Mouse (Mus musculus) right cerebral cortex, postnatal 14 days (tissue): ENCODE results near the gene Rabgap1l.
"Not testable (repeated sequence)": the region's sequence is repeated elsewhere in the genome, so short reads cannot be mapped to it uniquely, and the experiment has no call there.

Experiments used
- DNase-seq: peaks from one replicate; pipeline ENCODE4 v3.0.0; 2022

The Rabgap1l gene

DNA sequence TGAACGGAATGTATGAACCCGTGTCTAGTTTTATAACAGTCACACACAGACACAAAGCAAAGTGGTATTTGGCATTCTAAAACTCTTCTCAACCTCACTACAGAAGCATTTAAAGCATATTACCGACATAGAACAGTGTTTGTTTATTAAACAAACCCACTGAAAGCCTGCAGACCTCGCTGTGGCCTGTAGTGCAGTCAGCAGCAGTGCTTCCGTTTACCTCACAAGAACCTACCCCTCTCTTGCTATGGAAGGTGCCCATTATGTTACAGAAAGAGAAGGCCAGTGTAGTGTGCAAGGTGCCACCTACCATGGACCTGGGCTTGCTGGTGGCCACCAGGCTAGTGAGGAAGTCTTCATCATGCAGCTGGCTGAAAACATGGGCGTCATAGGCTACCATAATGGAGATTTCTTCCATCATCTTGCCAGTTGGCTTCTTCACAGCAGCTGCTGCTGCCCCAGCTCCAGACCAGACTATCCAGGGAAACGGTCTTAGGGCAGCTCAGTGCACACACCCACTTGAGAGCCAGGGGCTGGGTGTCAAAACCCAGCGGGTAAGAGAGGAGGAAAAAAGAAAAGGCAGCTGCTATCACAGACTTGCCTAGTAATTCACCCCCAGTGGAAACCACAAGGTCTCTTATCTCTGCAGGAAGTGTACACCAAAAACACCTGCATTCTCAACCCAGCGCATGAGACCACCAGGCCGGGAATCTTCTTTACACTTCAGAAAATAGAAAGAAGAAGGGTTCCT, 486.0 kb downstream of the Rabgap1l start:
- no peak for DNase-seq

- no peak for DNase-seq
These were observed 486.7 kb downstream of the Rabgap1l start for GRCm38 (mm10) chr1:160306336-160306735.

GRCm38 (mm10) chr1:160305826-160306225, 487.2 kb downstream of the Rabgap1l start:
- no peak for DNase-seq

- no peak for DNase-seq
These were observed 488.0 kb downstream of the Rabgap1l start for GRCm38 (mm10) chr1:160304969-160305498.

GRCm38 (mm10) chr1:160302268-160302667, 490.7 kb downstream of the Rabgap1l start:
- DNase-seq = no peak

DNA sequence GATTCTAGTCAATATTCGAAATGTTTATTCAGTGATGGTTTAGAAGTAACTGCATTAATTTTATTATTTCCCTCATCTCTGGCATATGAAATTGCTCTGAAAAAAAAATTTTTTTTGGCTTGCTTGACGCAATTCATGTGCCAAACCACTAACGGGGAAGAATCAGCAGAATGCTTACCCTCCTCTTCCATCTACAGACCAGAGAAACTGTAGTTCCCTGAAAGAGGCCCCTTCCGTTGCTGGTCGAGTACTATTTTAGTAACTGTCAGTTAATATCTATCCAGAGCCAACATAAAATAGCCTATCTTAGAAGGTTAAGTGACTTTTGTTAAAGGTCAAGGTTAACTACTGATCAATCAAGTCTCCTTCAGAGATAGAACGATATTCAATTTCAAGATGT, 491.9 kb downstream of the Rabgap1l start:
- DNase-seq = no peak

DNA sequence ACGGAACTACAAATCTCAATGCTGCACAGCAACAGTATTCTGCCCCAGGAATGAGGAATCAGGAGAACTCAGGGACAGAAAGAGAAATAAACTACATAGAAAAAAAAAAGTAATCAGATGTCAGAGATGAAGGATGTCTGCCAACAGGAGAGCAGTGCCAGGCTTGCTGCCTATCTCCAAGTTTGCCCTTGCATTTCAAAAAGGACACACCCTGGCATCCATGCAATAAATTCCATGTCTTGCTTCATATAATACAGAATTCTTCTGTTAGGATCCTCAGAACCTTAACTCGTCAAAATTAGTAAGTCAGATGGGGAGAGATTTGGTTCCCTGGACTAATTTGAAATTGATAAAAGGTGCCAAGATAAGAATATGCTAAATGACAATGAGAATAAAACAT, 492.3 kb downstream of the Rabgap1l start:
- no peak for DNase-seq

DNA sequence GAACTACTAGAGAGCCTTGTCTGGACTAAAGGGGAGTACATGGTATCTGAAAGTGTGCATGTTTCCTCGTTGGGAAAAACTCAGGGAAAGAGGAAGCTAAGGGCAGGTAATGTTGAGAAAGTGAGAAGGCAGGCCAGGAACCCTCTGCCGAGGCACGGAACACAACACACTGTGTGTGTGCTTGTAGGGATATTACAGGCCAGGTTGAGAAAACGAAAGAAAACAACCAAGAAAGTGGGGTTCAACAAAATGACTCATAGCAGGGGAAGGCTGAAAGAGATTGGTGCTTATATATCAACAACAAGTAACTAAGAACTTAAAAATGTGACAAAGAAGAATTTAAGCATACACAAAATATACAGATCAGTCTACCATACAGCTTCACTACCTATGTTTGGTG, 493.0 kb downstream of the Rabgap1l start:
- no peak for DNase-seq

GRCm38 (mm10) chr1:160298893-160299292, 494.1 kb downstream of the Rabgap1l start:
- no peak for DNase-seq

DNA sequence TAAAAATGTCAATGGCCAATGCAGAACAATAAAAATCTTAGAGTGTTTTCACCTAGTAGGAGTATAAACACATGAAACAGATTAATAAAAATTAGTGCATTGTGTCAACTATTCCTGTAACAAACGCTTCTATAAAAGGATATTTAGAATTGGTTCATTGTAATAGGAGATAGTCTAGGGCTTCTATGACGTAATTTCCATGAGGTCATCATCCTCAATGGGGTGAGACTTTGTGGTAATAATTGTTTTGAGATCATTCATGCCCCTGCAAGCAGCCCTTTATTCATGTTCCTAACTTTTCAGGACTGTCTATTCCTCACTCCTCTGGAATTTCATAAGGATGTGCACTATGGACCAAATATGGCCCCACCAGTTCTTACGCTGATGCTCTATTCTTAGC, 495.3 kb downstream of the Rabgap1l start:
- no peak for DNase-seq

- DNase-seq = no peak
These were observed 497.7 kb downstream of the Rabgap1l start for GRCm38 (mm10) chr1:160295323-160295722.

- DNase-seq = no peak
These were observed 499.5 kb downstream of the Rabgap1l start for GRCm38 (mm10) chr1:160293488-160293887.

DNA sequence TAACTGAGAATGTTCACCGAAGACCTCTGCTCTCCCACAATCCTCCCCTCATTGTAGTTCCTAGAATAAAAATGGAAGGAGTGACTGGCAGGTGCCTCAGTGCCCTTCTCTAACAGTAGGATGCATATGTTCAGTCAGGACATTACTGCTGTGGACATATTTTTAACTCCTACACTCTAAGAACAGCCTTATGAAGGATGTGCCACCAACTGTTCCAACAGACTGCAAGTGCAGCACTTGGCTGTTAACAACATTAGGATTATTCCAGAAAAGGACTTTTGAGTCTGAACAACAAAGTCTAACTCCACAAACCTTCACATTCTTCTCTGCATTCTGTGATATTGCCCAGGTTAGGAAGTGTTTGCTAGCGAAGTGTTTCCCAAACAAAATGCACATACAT, 501.0 kb downstream of the Rabgap1l start:
- DNase-seq = no peak

GRCm38 (mm10) chr1:160290242-160290641, 502.8 kb downstream of the Rabgap1l start:
- DNase-seq = no peak

GRCm38 (mm10) chr1:160287058-160287645, 505.9 kb downstream of the Rabgap1l start:
- DNase-seq = no peak

- no peak for DNase-seq
These were observed 506.5 kb downstream of the Rabgap1l start for GRCm38 (mm10) chr1:160286400-160287057.

GRCm38 (mm10) chr1:160284241-160284640, 508.8 kb downstream of the Rabgap1l start:
- no peak for DNase-seq

DNA sequence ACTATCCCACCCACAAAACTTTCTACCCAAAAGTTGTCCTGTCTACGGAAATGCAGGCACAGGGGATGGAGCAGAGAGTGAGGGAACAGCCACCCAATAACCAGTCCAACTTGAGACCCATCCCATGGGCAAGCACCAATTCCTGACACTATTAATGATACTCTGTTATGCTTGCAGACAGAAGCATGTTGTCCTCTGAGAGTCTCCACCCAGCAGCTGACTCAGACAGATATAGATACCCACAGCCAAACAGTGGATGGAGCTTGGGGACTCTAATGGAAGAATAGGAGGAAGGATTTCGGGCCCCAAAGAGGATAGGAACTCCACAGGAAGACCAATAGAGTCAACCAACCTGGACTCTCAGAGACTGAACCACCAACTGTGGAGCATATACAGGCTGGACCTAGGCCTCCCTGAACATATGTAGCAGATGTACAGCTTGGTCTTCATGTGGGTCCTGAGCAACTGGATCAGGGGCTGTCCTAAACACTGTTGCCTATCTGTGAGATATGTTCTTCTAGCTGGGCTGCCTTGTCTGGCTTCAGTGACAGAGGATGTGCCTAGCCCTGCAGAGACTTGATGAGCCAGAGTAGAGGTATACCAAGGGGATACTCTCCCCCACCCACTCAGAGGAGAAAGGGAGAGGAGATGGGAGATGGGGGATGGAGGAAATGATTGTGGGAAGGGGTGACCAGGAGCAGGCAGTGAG, 510.7 kb downstream of the Rabgap1l start:
- not testable (repeated sequence) for DNase-seq

GRCm38 (mm10) chr1:160281337-160282084, 511.5 kb downstream of the Rabgap1l start:
- no peak for DNase-seq

DNA sequence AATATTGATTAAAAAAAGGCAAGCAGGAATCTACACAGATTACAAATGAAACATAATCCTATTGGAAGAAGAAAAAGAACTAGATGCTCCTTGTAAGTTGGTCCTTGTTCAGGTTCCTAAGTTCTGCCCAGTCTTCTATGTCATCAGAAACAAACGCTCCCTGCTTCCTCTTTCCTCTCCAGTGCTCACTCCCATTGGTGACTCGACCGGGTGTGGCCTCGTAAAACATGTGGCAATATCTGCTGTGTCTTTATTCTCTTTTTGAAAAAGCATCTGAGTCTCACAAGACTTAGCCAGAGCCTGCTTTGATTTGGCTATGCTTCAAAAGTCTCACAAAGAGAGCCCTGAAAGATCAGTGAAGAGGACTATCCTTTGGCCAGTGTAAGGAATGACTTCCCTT, 512.4 kb downstream of the Rabgap1l start:
- no peak for DNase-seq

GRCm38 (mm10) chr1:160277940-160278682, 514.9 kb downstream of the Rabgap1l start:
- DNase-seq = no peak

DNA sequence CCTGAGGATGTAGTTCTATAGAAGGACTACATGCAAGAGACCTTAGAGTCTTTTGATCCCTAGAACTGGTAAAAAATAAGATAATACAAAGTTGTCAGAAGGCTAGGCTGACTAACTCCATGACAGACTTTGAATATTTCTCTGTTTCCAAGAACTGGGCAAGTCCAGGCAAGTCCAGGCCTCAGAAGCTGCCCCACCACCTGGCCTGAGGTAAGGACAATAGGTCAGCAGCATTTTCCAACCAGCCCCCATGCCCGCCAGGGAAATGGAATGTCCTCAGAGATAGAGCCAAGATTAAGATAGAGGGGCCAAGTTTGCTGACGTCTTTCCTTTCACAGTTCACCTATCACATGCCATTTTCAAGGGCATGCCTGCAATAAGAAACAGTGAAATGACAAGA, 517.8 kb downstream of the Rabgap1l start:
- no peak for DNase-seq
